Comparison of ENCODE assay signal across 9 mouse cellular contexts in the genomic region with DNA sequence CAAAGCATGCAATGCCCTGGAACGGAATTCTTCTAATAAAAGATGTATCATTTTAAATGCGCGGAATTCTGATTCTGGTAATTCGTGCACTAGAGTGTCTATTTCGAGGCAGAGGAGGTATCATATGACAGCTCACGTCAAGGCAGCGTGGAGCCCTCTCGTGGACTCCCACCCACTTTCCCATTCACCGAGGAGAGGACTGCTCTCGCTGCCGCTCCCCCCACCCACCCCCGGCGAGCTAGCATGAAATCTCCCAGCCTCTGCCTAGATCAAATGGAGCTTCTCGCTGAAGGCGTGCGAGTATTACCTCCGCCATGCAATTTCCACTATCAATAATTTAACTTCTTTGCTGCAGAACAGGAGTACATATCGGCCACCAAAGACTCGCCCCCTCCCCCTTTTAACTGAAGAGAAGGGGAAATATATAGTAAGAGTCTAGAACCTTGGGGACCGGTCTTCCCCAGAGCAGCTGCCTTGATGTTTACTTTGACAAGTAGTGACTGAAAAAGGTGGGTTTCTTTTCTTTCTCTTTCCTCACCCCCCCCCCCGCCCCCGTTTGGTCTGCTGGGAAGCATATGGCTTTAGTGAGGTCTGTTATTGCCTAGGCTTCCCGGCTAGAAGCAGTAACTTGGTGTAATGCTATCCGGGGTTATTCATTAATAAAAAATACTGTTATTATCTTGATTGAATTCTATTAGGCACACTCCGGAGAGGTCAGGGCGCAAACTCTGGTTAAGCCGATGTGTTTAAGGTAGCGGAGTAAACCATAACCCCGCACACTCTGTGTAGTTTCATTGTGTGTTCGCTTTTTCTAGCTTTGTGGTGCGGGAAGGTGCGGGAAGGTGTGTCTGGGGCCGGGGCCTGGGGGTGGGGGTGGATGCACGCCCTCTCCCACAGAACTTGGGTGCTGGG. TPM values are rescaled to one million over a fixed set of nuclear protein-coding genes. Genes with fewer than 3 reads are reported as not detected.
DNase-seq lines count a peak whose midpoint lies in the region; ATAC-seq lines count a peak whose summit lies in the region.
"Had no signal": no experiment of that assay in that cellular context is flagged by ENCODE, and none has a peak within 500 bp of the region (broad histone marks: within the 10 kb centered on the region; RNA-seq: fewer than 3 reads in every experiment).

No protein-coding gene starts in this region.

- DNase-seq in heart, postnatal 36 days = no peak
- peak; percentile 63 for DNase-seq in cerebellum, adult 11-12 months
- peak; percentile 38 for DNase-seq in limb, embryonic 10.5 days (ENCODE audit: low spot score)
- DNase-seq in gastrocnemius, postnatal 10 days = no peak

- peak overlapping the region; percentile 54 for H3K9ac ChIP-seq in heart, embryonic 14.5 days (ENCODE audit: low read length)
- H3K9ac ChIP-seq in forebrain, embryonic 16.5 days (replicated peaks; ENCODE audit: low read depth, low read length) = peak overlapping the region; percentile 12
- peak overlapping the region; percentile 58 for H3K9ac ChIP-seq in neural tube, embryonic 15.5 days (replicated peaks)

- H3K27ac ChIP-seq in heart, embryonic 14.5 days (replicated peaks in 1 of 2; ENCODE audit: control insufficient read depth in 1 of 2, insufficient read depth in 1 of 2, low read depth in 2 of 2, low read length in 2 of 2) = no peak overlapping the region
- H3K27ac ChIP-seq in forebrain, embryonic 16.5 days (ENCODE audit: low read length) = no peak overlapping the region
- peak overlapping the region; percentile 84 for H3K27ac ChIP-seq in limb, embryonic 10.5 days
- H3K27ac ChIP-seq in neural tube, embryonic 15.5 days (replicated peaks) = no peak overlapping the region; the same call in 1 of the 2 replicates

- peaks cover 7 to 13% of the 10 kb centered on the region in 2 experiments for H3K4me1 ChIP-seq in heart, embryonic 14.5 days (ENCODE audit: control insufficient read depth in 2 of 2, insufficient read depth in 2 of 2, low read length in 2 of 2)
- H3K4me1 ChIP-seq in forebrain, embryonic 16.5 days (replicated peaks; ENCODE audit: control insufficient read depth, insufficient read depth, low read length) = peaks cover 32% of the 10 kb centered on the region
- peaks cover 44% of the 10 kb centered on the region for H3K4me1 ChIP-seq in limb, embryonic 10.5 days
- peaks cover 40% of the 10 kb centered on the region for H3K4me1 ChIP-seq in neural tube, embryonic 15.5 days

- intact Hi-C loops in heart, postnatal 36 days (cut with DNase I) = loop anchor here (5.0 to 10.0 kb wide), 3 partner anchors 192 to 1000 kb away; no protein-coding TSS in a partner anchor

- H3K27me3 ChIP-seq in heart, embryonic 14.5 days (ENCODE audit: control insufficient read depth, insufficient read depth, low read length) = peaks cover 51% of the 10 kb centered on the region
- H3K27me3 ChIP-seq in forebrain, embryonic 16.5 days (replicated peaks; ENCODE audit: control insufficient read depth, insufficient read depth, low read length) = peaks cover 46% of the 10 kb centered on the region
- peaks cover 28% of the 10 kb centered on the region for H3K27me3 ChIP-seq in limb, embryonic 10.5 days (ENCODE audit: low read depth, poor library complexity, severe bottlenecking)
- H3K27me3 ChIP-seq in neural tube, embryonic 15.5 days (replicated peaks) = peaks cover 12% of the 10 kb centered on the region; the same call in 1 of the 2 replicates

- peak overlapping the region; percentile 54 to 57 for H3K4me3 ChIP-seq in heart, embryonic 14.5 days (ENCODE audit: control insufficient read depth in 1 of 2, insufficient read depth in 1 of 2, low read depth in 1 of 2, low read length in 2 of 2)
- H3K4me3 ChIP-seq in forebrain, embryonic 16.5 days (replicated peaks; ENCODE audit: low read length) = peak overlapping the region; percentile 54
- peak overlapping the region; percentile 71 for H3K4me3 ChIP-seq in limb, embryonic 10.5 days
- H3K4me3 ChIP-seq in neural tube, embryonic 15.5 days (replicated peaks) = peak overlapping the region; percentile 61

- peak overlapping the region; percentile 92 for H3K4me2 ChIP-seq in heart, embryonic 14.5 days (ENCODE audit: low read length)
- peak overlapping the region; percentile 54 for H3K4me2 ChIP-seq in forebrain, embryonic 16.5 days (ENCODE audit: low read length)
- peak overlapping the region; percentile 87 for H3K4me2 ChIP-seq in neural tube, embryonic 15.5 days

- no peaks in the 10 kb centered on the region for H3K9me3 ChIP-seq in heart, embryonic 14.5 days (ENCODE audit: control insufficient read depth, low read length)
- H3K9me3 ChIP-seq in forebrain, embryonic 16.5 days (ENCODE audit: control insufficient read depth, low read length) = no peaks in the 10 kb centered on the region
- no peaks in the 10 kb centered on the region for H3K9me3 ChIP-seq in limb, embryonic 10.5 days (replicated peaks)
- H3K9me3 ChIP-seq in neural tube, embryonic 15.5 days (replicated peaks) = no peaks in the 10 kb centered on the region

- 3% methylated on average over 34 of the region's 34 CpGs for WGBS in heart, embryonic 14.5 days
- WGBS in forebrain, embryonic 16.5 days = 3% methylated on average over 34 of the region's 34 CpGs
- 5% methylated on average over 34 of the region's 34 CpGs for WGBS in limb, embryonic 10.5 days
- WGBS in neural tube, embryonic 15.5 days = 3% methylated on average over 34 of the region's 34 CpGs

- no peaks in the 10 kb centered on the region for H3K36me3 ChIP-seq in heart, embryonic 14.5 days (ENCODE audit: control insufficient read depth, insufficient read depth, low read length)
- no peaks in the 10 kb centered on the region for H3K36me3 ChIP-seq in forebrain, embryonic 16.5 days (ENCODE audit: control insufficient read depth, insufficient read depth)
- H3K36me3 ChIP-seq in limb, embryonic 10.5 days = no peaks in the 10 kb centered on the region
- H3K36me3 ChIP-seq in neural tube, embryonic 15.5 days = no peaks in the 10 kb centered on the region

- ATAC-seq in heart, embryonic 14.5 days (ENCODE audit: insufficient number of reproducible peaks, insufficient read depth, low FRiP score, low read depth) = no peak
- ATAC-seq in forebrain, embryonic 16.5 days = peak; percentile 34
- ATAC-seq in neural tube, embryonic 15.5 days (ENCODE audit: low FRiP score) = peak; percentile 40
- no peak for ATAC-seq in megakaryocyte-erythroid progenitor cell, adult 5-6 weeks (replicated peaks; ENCODE audit: low FRiP score, low TSS enrichment, poor library complexity, severe bottlenecking)

RNA-seq across cellular contexts. Expression of a gene that starts 18.0 kb away (rescaled TPM):
- 0.15 and 0.45 TPM in 2 replicates for polyA plus RNA-seq in heart, embryonic 14.5 days (2014; fragmentation: Nextera tagmentation; extraction: Ambion mirVana)
- 1 to 10 TPM; 5.3 to 7.9 TPM for total RNA-seq in heart, postnatal 36 days (2021)
- 2.2 and 3.0 TPM in 2 replicates for polyA plus RNA-seq in forebrain, embryonic 16.5 days (2015; fragmentation: Nextera tagmentation; extraction: Ambion mirVana)
- polyA plus RNA-seq in limb, embryonic 10.5 days (2016; fragmentation: Nextera tagmentation; extraction: Ambion mirVana) = 2.4 and 5.3 TPM in 2 replicates
- polyA plus RNA-seq in neural tube, embryonic 15.5 days (2015; fragmentation: Nextera tagmentation; extraction: Ambion mirVana) = 5.5 and 5.9 TPM in 2 replicates
- total RNA-seq in megakaryocyte-erythroid progenitor cell, adult 5-6 weeks (2014; fragmentation: Nextera tagmentation) = not detected in 2 replicates
- not detected in 2 replicates for total RNA-seq in megakaryocyte-erythroid progenitor cell, adult 5-6 weeks (2017)
- total RNA-seq in gastrocnemius, postnatal 10 days (2021) = under 1 TPM; 0.23 to 0.47 TPM
- total RNA-seq: MEL had no signal

Comparison
In these comparisons a context has a peak if more than half of its experiments do, and no peak if none do; other contexts are left out.
1. ATAC-seq: peak in forebrain, embryonic 16.5 days (single experiment) and neural tube, embryonic 15.5 days (single experiment); none in heart, embryonic 14.5 days (single experiment) and megakaryocyte-erythroid progenitor cell, adult 5-6 weeks (single experiment).
2. DNase-seq: peak in cerebellum, adult 11-12 months (single experiment) and limb, embryonic 10.5 days (single experiment); none in heart, postnatal 36 days (0 of 2) and gastrocnemius, postnatal 10 days (single experiment).
3. Peak in every context shown above with its lines, with median percentiles within 50 percentile points of each other: H3K4me2 ChIP-seq, H3K4me3 ChIP-seq and H3K9ac ChIP-seq.